Mouse (Mus musculus) kidney, adult 11 months (tissue): ENCODE measurements around the gene Lrrc74a.

Experiments used
- DNase-seq: peaks from one replicate; pipeline ENCODE4 v3.0.0; 2022

Lrrc74a gene

DNA sequence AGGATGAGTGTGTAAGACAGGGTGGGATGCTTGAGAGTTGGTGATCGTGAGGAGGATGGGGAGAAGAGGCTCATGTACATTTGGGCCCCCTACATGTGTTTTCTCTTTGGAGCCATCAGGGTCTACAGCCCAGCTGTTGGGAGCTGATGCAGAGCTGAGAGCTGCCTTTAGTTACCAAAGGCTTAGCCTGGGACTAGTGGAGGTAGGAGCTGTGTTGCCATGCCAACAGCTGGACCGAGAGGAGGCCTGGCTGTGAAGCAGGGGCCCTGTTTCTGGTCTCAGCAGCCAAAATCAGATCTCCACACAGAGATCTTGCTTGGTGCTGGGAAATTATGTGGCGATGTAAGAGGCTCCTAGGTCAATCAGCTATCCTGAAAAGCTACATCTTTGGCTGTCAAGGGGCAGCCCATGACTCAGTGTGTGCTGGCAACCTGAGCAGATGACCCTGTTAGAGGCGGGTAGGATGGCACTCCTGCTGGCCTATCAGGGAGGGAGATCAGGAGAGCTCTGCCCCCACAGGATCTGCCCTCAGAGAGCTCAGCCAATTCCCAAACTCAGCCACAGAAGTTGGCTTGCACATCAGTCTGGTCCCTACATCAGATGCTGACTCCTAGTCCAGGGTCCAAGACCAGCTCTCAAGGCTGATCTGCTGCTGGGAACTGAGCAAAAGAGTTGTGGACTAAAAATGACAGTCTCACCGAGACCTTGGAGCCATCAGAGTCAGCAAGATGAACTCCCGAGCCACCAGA is 56.1 kb downstream of the Lrrc74a start:
- DNase-seq, result no peak

DNA sequence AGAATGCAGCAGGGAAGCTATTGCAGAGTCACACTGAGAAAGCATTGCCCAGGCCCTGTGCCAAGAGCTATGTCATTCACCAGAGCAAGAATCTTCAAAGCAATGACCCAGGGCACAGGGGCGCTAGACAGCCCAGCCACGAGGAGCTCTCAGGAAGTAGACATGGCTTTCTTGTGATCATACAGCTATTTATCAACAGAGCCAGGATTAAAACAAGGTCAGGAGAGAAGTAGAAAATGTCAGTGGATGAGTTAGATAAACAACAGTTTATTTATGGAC is 56.6 kb downstream of the Lrrc74a start:
- peak; percentile 70 for DNase-seq

DNA sequence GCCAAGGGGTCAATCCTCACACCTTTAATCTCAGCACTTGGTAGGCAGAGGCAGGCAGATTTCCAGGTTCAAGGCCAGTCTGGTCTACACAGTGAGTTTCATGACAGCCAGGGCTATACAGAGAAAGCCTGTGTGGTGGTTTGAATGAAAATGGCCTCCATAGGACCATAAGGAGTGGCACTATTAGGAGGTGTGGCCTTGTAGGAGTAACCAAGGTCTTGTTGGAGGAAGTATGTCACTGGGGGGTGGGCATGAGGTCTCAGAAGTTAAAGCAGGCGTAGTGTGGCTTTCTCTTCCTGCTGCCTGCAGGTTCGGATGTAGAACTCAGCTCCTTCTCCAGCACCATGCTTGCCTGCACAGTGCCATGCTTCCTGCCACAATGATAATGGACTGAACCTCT is 57.8 kb downstream of the Lrrc74a start:
- DNase-seq, result no peak

DNA sequence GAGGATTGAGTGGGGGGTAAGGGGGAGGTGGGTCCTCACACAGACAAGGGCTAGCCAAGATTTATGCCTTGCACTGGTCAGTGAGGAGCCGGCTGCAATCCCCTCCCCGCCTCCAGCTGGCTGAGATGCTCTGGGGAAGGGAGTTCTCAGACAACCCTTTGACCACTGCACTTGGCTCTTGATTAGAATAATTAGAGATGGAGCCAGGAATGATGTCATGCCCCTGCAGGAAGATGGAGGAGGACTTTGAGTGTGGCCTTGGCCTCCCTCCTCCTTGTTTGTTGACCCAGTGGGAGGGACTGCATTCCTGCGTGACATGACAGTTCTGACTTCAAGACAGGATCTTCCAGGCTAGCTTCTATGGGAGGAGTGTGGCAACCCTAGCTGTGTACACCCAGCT is 59.7 kb downstream of the Lrrc74a start:
- peak; percentile 85 for DNase-seq

DNA sequence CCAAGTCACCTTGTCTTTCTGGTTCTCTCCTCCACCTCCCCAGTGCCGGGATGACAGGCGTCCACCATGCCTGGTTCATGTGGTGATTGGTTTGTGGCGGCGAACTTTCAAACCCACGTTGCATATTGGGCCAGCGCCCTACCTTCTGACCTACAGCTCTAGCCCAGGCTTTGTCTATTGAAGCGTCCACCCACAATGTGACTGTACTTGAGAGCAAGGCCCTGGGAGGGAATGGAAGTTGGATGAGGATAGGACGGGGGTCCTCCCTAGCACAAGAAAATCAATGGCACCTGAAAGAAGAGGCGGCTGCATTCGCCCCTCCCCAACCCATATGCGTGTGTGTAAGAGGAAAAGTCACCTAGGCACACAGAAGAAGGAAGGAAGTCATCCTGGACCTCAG is 60.2 kb downstream of the Lrrc74a start:
- no peak for DNase-seq

DNA sequence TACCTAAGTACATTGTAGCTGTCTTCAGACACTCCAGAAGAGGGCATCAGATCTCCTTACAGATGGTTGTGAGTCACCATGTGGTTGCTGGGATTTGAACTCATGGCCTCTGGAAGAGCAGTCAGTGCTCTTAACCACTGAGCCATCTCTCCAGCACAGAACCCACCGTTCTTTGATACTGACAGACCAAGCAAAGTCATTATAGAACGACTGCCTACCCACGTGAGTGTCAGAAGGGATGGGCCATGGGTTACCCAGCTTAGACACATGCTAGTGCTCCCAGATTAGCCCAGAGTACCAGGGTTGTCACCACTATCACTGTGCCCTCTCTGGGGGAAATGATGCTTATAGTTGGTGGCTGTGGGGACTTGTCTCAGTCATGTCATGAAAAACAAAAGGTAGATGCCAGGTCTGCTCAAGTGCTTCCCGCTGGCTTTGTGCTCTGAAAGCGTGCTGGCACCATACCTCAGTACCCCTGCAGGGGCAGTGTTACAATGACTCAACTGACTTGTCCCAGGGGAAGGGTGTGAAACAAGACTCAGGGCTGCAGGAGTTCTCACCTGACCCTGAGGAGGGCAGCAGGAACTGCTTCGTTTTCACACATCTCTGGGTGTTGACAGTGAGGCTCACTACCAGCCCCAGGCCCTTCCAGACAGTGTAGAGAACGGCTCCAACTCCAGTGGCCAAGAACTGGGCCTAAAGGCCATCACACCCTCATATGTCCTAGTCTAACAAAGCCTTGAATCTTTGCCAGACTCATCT is 61.1 kb downstream of the Lrrc74a start:
- no peak for DNase-seq

DNA sequence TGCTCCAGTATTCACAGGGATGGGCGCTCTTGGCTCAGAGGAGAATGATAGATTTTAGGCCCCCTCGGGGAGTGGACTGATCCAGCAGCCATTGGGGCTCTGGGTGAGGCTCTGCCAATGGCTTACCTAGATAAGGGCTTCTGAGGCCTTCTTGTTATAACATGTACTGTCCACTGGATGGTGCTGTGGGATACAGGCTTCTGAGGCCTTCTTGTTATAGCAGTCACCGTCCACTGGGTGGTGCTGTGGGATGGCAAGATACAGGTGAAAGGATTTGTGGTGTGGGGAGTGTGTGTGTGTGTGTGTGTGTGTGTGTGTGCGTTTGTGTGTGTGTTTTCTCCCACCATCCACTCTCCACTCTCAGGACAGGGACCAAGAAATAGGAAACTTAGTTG is 61.7 kb downstream of the Lrrc74a start:
- DNase-seq, result peak; percentile 76

DNA sequence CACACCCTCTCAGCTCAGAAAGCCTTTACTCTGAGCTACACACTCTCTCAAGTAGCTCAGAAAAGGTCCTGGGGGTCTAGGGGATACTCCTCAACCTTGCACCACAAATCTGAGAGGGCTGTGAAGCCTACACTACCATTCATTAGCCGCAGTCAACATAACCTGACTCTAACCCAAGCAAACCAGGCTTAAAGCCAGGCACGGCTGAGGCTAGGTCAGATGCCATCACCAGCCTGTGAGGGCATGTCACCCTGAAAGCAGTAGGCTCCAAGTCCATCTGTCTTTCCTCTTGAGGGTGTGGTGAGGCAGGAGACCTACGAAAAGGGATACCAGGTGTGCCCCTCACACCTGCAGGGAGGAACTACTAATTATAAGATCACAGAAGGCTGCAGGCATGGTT is 62.2 kb downstream of the Lrrc74a start:
- DNase-seq, result no peak

DNA sequence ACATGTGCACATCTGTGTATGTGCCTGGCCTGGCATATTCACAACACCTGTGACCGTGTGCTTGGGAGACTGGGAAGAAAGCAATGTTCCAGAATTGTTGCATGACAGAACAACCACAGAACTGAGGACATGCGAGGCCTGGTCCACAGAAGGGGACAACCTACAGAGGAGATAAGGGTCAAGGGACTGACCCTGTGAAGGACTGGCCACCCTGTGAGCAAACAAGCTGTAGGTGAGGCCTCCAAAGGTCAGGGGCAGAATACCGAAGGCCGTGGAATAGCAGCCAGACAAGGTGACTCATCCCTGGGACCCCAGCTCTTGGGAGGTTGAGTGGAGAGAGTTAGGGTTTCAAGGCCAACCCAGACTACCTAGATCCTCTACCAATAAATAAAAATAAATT is 63.6 kb downstream of the Lrrc74a start:
- no peak for DNase-seq

DNA sequence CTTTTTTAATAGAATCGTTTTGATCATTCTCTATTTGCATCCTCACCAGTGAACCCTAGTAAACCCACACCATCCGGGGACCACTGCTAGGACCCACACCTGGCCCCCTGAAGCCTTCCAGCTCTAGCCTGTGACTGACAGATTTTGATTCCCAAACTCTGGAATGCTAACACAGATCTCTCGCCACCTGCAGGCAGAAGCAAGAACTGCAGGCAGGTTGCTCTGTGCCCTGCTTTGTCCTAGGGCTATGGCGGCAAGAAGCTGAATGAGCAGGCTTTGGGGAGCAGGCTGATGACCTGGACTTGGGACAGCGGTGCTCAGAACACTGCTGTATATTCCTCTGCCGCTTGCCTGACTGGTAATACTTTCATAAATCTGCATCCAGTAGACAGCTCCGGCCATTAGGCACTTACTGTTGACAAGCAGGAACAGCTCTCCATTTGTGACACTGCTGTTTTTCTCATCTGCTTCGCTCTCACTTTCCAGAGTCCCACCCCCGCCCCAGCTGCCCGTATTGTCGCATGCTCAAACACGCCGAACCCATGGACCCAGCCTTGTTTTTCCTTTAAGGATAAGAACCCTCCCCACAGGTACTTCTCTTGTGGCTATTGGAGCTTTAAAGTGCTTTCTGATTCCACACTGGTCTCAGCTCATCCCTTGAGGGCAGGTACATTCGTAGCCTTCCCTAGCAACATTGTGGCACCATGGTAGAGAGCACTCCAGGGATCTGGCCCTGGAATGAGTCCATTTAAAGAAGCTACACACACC is 64.8 kb downstream of the Lrrc74a start:
- DNase-seq, result peak; percentile 88

DNA sequence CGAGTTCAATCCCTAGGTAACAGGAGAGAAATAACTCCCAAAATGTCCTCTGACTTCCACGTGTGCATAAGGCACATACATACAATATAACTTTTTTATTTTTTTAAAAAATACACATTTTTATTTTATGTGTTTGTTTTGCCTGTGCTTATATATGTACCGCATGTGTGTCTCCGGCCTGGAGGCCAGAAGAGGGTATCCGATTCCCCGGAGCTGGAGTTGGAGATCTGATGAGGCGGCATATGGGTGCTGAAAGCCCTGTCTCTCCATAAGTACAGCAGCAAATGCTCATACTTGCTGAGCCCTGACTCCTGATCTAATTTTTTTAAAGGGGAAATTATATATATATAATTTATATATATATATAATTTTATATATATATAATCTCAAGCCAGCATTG is 65.6 kb downstream of the Lrrc74a start:
- no peak for DNase-seq

DNA sequence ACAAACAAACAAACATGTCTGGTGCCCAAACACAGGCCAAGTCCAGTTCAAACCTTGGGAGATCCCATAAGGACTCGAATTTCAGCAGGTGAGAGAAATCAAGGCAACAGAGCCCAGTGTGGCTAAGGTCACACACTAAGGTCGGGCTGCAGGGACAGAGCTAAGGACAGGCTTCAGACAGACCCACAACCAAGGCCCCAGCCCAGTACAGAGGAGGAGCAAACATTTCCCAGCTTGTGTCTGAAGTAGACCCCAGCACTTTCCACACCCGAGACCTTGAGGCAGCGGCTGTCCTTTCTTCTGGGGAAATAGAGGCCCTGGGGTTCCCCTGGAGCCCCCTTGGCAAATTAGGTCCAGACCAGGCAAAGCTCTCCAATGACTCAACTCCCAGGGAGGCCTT is 66.2 kb downstream of the Lrrc74a start:
- DNase-seq, result no peak

DNA sequence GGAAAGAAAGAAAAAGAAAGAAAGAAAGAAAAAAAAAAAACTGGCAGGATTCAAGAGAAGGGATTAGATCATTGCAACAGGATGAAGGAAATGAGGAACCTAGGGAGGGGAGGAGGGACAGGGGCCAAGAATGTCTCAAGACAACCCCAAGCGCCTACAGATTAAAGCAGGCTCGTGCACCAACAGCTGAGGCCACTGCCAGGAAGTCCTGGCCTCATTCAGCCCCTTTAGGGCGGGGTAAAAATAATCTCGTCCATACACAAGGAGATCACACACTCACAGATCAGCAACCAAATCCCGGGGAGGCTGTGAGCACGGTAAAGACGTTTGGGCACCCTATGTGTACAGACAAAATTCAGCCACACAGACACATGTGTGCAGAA is 66.6 kb downstream of the Lrrc74a start:
- no peak for DNase-seq

DNA sequence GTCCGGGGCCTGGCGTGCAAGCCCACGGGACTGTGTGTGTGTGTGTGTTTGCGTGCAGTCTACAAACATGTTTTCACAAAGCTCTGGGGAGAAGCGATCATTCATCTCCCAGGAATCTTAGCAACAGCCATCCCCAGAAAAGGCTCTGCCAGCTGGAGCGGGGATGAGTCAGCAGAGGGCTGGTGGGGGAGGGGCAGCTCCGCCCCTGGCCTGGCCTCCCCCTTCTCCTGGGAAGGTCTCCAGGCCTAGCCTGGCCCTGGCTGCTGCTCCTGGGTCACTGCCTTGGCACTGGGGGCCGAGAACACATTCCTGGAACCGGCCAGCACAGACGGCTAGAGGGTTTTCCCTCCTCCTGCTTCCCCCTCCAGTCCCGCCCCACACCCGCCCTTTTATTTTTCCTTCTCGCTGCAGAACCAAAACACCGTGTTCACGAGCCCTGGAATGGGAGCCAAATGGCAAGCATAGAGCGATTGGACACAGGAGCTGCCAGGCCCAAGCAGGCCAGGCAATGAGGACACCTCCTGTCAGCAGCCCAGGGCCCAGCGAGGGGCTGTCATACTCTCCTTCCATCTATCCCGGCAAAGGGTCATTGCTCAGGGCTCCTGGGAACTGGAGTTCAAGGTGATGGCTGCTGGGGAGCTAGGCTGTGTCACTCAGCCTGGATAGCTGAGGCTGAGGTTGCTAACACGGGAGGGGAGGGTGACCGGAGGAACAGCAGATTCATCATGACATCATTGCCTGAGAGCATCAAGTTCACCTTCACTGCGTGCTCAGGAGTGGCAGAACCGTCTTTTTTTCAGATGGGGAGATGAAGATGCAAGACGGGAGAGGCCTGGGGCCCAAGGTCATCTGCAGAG is 67.2 kb downstream of the Lrrc74a start:
- DNase-seq, result peak; percentile 99

DNA sequence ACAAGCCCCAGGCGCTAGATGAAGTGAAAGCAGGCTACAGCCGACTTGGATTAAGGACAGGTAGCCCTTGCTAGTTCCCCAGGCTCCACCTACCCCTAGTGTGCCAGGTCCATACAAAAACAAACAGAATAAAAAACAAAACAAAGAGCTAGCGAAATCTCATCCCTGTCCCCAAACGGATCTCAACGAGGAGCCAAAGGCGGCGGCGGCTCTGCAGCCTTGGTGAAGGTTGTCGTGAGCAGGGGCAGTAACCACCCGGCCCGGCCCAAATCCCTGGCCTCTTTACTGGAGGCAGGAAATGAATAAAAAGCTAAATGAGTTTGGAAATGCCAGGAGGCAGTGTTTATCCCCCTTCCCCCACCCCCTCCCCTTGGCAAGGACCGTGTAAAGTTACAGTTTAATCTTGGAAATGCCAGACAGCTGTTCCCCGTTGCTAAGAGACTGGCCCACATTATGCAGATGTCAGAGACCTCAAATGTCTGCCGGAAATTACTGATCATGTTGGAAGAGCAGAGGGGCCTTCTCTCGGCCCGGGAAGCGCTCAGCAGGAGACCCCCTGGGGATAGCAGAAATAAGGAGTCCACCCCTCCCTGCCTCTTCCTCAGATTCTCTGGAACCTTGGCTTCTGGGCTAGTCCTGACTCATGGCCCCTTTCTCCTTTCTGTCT is 68.0 kb downstream of the Lrrc74a start:
- DNase-seq, result peak; percentile 87

DNA sequence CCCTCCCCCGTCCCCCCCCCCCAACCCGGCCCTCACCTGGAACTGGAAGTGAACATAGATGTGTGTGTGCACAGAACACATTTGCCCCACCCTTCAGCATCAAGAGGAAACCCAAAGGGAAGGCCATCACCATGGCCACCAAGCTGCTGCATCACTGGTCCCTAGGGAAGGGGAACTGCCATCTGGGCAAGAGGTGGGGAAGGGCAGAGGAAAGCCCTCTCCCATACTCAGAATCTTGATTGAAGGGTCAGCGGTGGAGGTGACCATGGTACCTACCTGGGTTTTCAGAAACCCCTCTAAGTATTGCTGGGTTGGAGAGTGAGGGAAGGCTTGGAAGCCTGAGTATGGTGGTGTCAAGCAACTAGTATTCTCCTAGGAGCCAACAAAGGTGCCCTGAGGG is 68.7 kb downstream of the Lrrc74a start:
- no peak for DNase-seq

DNA sequence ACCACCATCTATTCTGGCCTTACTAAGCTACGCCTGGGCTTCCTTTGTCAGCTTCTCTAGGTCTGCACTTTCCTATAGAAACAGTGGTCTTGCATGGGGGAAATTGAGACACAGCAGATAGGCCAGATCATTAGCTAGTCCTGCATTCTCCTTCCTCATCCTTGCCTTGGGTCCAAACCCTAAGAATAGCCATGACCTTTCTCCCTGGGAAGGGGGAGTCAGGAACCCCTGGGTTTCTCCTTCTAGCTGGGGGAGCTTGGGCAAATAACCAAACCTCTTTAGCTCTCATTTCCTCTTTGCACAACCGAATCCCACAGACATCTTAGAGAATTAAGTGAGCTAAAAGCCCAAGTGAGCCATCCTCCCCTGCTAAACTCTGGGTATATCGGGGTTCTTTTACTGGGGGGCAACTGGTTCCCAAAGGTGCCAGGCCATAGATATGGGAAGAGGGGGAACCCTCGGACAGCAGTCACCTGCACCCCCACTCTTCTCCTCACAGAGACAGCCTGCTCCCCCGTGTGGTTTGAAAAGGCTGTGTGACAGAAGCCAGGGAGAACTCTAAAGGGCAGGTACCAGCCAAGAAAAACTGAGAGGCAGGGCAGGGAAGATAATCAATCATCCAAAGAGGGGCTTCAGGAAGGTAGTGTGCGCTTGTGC is 69.6 kb downstream of the Lrrc74a start:
- no peak for DNase-seq

DNA sequence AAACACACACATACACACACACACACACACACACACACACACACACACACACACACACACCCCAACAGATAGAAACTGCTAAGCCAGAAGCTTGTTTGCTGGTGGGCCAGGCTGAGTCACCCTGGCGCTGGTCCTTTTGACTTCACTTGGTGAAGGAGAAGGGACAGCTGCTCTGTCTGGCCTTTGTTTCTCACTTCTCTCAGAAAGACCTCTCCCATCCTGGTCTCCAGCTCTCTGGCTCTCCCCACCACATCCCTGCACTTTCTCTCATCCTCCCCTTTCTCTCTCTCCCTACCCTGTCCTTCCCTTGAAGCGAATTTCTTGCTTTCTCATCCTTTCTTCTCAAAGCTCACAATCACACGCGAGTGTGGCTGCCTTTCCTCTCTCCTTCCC is 70.1 kb downstream of the Lrrc74a start:
- no peak for DNase-seq

DNA sequence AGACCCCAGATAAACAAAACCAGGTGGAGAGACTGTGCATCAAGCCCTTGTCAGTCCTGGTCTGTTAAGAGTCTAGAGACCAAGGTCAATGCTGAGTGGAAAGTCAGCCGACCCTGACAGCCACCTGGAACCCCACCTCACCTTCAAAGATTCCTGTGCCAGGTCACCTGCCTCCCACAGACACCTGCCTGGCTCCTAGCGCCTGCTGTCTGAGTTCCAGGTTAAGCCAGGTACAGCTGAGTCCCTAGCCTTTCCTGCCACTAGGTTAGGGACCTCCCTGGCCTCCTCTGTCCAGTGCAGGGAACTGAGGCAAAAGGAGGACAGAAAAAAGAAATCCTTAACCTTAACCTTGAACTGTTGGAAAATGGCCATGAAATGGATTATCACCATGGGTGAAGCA is 70.7 kb downstream of the Lrrc74a start:
- DNase-seq, result no peak

DNA sequence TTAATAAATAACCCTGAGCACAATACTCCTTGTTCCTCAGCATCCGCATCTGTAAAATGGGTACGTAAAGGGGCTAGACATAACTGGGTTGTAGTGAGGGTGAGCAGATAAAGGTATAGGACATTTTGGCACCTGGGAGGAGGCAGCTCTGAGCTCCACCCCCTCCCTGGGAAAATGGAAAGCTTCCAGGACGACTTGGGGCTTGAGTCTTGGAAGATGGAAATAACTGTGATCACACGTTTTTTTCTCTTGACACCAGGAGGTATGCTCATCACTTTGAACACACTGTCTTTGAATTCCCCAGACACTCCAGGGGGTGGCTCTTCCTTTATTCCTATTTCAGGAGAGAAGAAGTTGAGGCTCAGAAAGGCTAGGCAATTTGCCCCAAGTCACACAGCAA is 71.1 kb downstream of the Lrrc74a start:
- no peak for DNase-seq

DNA sequence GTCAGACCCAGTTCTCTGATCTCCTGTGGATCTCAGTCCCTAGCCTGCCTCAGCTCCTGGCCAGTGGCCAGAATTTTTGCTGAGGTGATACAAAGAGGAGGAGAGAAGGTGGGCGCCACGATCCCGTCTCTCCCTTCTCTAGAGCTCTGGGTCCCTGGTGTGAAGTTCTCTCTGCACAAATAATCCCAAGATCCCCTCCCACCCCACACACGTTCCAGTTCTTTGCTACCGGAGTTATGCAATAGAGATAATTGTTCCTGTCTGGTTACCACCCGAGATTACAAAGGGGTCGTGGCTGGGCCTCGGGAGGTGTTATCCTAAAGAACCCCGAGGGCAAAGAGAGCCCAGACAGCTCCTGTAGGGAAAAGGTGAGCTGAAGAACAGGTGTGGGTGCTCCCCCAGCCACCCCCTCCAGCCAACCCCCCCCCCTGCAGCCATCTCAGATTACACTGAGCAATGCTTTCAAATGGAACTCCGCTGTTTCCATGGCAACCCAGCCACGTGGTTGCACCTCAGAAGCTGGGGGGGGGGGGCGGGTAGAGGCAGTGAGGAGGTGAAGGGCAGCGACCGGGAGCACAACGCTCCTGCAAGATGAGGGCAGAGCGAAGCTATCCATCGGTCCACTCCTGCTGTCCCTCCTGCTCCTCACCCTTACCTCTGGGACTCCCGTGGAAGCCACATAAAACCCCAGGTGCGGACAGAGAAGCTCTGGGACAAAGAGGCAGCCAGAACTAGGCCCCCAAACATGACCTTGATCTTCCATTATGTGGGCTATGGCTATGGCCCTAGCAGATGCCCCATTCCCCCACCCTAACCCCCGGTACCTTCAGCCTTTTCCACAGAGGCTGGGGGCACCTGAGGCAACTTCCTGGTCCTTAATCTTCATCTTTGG is 72.1 kb downstream of the Lrrc74a start:
- peak; percentile 69 for DNase-seq
